Comparison of ENCODE assay signal across 9 mouse cellular contexts in genomic region chr3:145833948-145834538, GRCm38 (mm10).
DNase-seq lines count a peak whose midpoint lies in the region; ATAC-seq and TF ChIP-seq lines count a peak whose summit lies in the region.
"Had no signal": no experiment of that assay in that cellular context is flagged by ENCODE, and none has a peak within 500 bp of the region (broad histone marks: within the 10 kb centered on the region; RNA-seq: fewer than 3 reads in every experiment).

No protein-coding gene starts in this region.

- H3K36me3 ChIP-seq in lung, embryonic 14.5 days (ENCODE audit: insufficient read depth) = no peaks in the 10 kb centered on the region
- no peaks in the 10 kb centered on the region for H3K36me3 ChIP-seq in liver, embryonic 11.5 days (ENCODE audit: control insufficient read depth, insufficient read depth, low read length)
- H3K36me3 ChIP-seq: liver, embryonic 15.5 days had no signal

- no peaks in the 10 kb centered on the region for H3K27me3 ChIP-seq in lung, embryonic 14.5 days (ENCODE audit: insufficient read depth, low read length)
- H3K27me3 ChIP-seq in liver, embryonic 11.5 days (replicated peaks; ENCODE audit: control insufficient read depth, insufficient read depth, low read length) = no peaks in the 10 kb centered on the region
- H3K27me3 ChIP-seq: liver, embryonic 15.5 days had no signal

- H3K9ac ChIP-seq in lung, embryonic 14.5 days = no peak overlapping the region
- H3K9ac ChIP-seq in liver, embryonic 11.5 days (ENCODE audit: low read depth, low read length) = no peak overlapping the region
- H3K9ac ChIP-seq: liver, embryonic 15.5 days had no signal

- H3K4me1 ChIP-seq in lung, embryonic 14.5 days (ENCODE audit: insufficient read depth) = peaks cover 8% of the 10 kb centered on the region; the same call in 1 of the 2 replicates
- no peaks in the 10 kb centered on the region for H3K4me1 ChIP-seq in lung, adult 2 months (ENCODE audit: control insufficient read depth, insufficient read depth, low read length)
- no peaks in the 10 kb centered on the region for H3K4me1 ChIP-seq in liver, embryonic 11.5 days (replicated peaks; ENCODE audit: control insufficient read depth, insufficient read depth, low read length)
- H3K4me1 ChIP-seq: liver, embryonic 15.5 days had no signal

- TF ChIP-seq POLR2A in lung, adult 2 months (IDR thresholded peaks at IDR 0.05; ENCODE audit: borderline replicate concordance, extremely low read depth, low read depth, low read length) = no peak

- no peak for ATAC-seq in lung, embryonic 14.5 days (ENCODE audit: insufficient read depth)
- no peak for ATAC-seq in liver, embryonic 11.5 days (replicated peaks; ENCODE audit: low FRiP score)

- peak; percentile 77 for DNase-seq in lung, embryonic 14.5 days
- no peak for DNase-seq in lung, adult 2 months
- peak; percentile 12 for DNase-seq in forelimb bud, embryonic 11.5 days (ENCODE audit: low read depth, low spot score)
- peak; percentile 59 for DNase-seq in layer of hippocampus, adult 9-11 months
- DNase-seq in skeletal muscle tissue, adult 2 months (ENCODE audit: low read depth, low spot score) = peak; percentile 23
- DNase-seq in liver, embryonic 11.5 days (ENCODE audit: low spot score) = no peak
- no peak for DNase-seq in ovary, postnatal 10 days (ENCODE audit: low spot score)
- no peak for DNase-seq in ovary, postnatal 14 days (ENCODE audit: low spot score)

- H3K27ac ChIP-seq in lung, embryonic 14.5 days (ENCODE audit: low read depth) = no peak overlapping the region; the same call in 1 of the 2 replicates
- H3K27ac ChIP-seq in liver, embryonic 11.5 days (ENCODE audit: low read depth, low read length) = no peak overlapping the region
- H3K27ac ChIP-seq: liver, embryonic 15.5 days had no signal

- H3K4me3 ChIP-seq in lung, embryonic 14.5 days (ENCODE audit: low read depth, low read length) = no peak overlapping the region
- H3K4me3 ChIP-seq in lung, adult 2 months (replicated peaks; ENCODE audit: extremely low read depth, low read depth, low read length) = no peak overlapping the region
- H3K4me3 ChIP-seq in liver, embryonic 11.5 days (ENCODE audit: low read depth, low read length) = no peak overlapping the region
- H3K4me3 ChIP-seq: liver, embryonic 15.5 days had no signal

- WGBS in lung, embryonic 14.5 days = 23% methylated on average over 8 of the region's 8 CpGs
- 15% methylated on average over 8 of the region's 8 CpGs for WGBS in lung, adult 2 months
- WGBS in liver, embryonic 11.5 days = 65% methylated on average over 8 of the region's 8 CpGs

- no peak overlapping the region for H3K4me2 ChIP-seq in lung, embryonic 14.5 days
- no peak overlapping the region for H3K4me2 ChIP-seq in liver, embryonic 11.5 days
- H3K4me2 ChIP-seq: liver, embryonic 15.5 days had no signal

- no peaks in the 10 kb centered on the region for H3K9me3 ChIP-seq in lung, embryonic 14.5 days (ENCODE audit: low read depth, low read length)
- no peaks in the 10 kb centered on the region for H3K9me3 ChIP-seq in liver, embryonic 11.5 days (ENCODE audit: control insufficient read depth, low read length)
- H3K9me3 ChIP-seq: liver, embryonic 15.5 days had no signal

- no peak for TF ChIP-seq CTCF in lung, embryonic 14.5 days (IDR thresholded peaks at IDR 0.05; ENCODE audit: low read depth)
- no peak for TF ChIP-seq CTCF in lung, adult 2 months (IDR thresholded peaks at IDR 0.05; ENCODE audit: insufficient read depth, low read length)

Comparison
In these comparisons a context has a peak if more than half of its experiments do, and no peak if none do; other contexts are left out.
1. DNase-seq: peak in lung, embryonic 14.5 days (single experiment), forelimb bud, embryonic 11.5 days (single experiment), layer of hippocampus, adult 9-11 months (single experiment) and skeletal muscle tissue, adult 2 months (single experiment); none in lung, adult 2 months (single experiment), liver, embryonic 11.5 days (single experiment), ovary, postnatal 10 days (single experiment) and ovary, postnatal 14 days (single experiment).